Mouse (Mus musculus): ENCODE data around the gene Pdgfd. TPM values are rescaled to one million over a fixed set of nuclear protein-coding genes. Genes with fewer than 3 reads are reported as not detected.

Pdgfd gene
- total RNA-seq, 2 experiments from 2014 or later: 3.3 to 3.9 TPM

Other genes with a start within 250 kb of the Pdgfd start
- gene Ddi1, start 101.3 kb downstream of the Pdgfd start, total RNA-seq (2021): not detected

Measured in layer of hippocampus, postnatal 25 days (tissue).